Mouse (Mus musculus) midbrain, embryonic 11.5 days (tissue): ENCODE measurements around the gene Cenpk. TPM values are rescaled to one million over a fixed set of nuclear protein-coding genes. Genes with fewer than 3 reads are reported as not detected.

Experiments
- ATAC-seq: fragments of 200-750 bp; cut with Nextera tagmentation; 2 replicates; pipeline ENCODE4 v1.8.0; 2017; ENCODE audit warnings: moderate TSS enrichment, moderate library complexity; ENCODE audit not compliant: low FRiP score
- DNase-seq: peaks from one replicate; pipeline ENCODE4 v3.0.0; 2015; ENCODE audit warnings: low spot score; ENCODE audit errors: missing footprints
- H3K27ac ChIP-seq: fragments of 300-500 bp; sonication (generic); 2 replicates; pipeline ENCODE4 v1.5.1; 2014; ENCODE audit warnings: low read depth, low read length
- H3K27me3 ChIP-seq: fragments of 300-500 bp; sonication (generic); 2 replicates; pipeline ENCODE4 v1.6.1; 2014; ENCODE audit warnings: mild to moderate bottlenecking, low read length, moderate library complexity, mixed read lengths; ENCODE audit not compliant: control insufficient read depth, insufficient read depth
- H3K36me3 ChIP-seq: fragments of 300-500 bp; sonication (generic); 2 replicates; pipeline ENCODE4 v1.6.1; 2014; ENCODE audit warnings: mild to moderate bottlenecking, low read length, moderate library complexity, mixed read lengths; ENCODE audit not compliant: control insufficient read depth, insufficient read depth
- H3K4me1 ChIP-seq: fragments of 300-500 bp; sonication (generic); 2 replicates; pipeline ENCODE4 v1.6.1; 2014; ENCODE audit warnings: low read length; ENCODE audit not compliant: control insufficient read depth, insufficient read depth
- H3K4me2 ChIP-seq: fragments of 300-500 bp; sonication (generic); 2 replicates; pipeline ENCODE4 v1.6.1; 2014; ENCODE audit warnings: mild to moderate bottlenecking, moderate library complexity
- H3K4me3 ChIP-seq: fragments of 300-500 bp; sonication (generic); 2 replicates; pipeline ENCODE4 v1.5.1; 2014; ENCODE audit warnings: low read depth, low read length
- H3K9ac ChIP-seq: fragments of 300-500 bp; sonication (generic); 2 replicates; pipeline ENCODE4 v1.6.1; 2014; ENCODE audit warnings: low read length
- H3K9me3 ChIP-seq: fragments of 300-500 bp; sonication (generic); 2 replicates; pipeline ENCODE4 v1.6.1; 2016; ENCODE audit warnings: low read length; ENCODE audit not compliant: control insufficient read depth
- WGBS: fragments of 180-500 bp; shearing (Covaris S2); extraction: QIAGEN DNeasy Blood & Tissue Kit; methylation state at CpG from one replicate; pipeline ENCODE4 v1.1.7; 2014; 5-methylcytosine and 5-hydroxymethylcytosine counted together
- polyA plus RNA-seq: library from polyadenylated mRNA; unstranded; fragments of >200 nt; fragmentation: Nextera tagmentation; extraction: Ambion mirVana; gene quantifications from 2 replicates; pipeline ENCODE4 v1.2.1, GENCODE M21; 2014

The Cenpk gene
- polyA plus RNA-seq, 1 experiment from 2014 or later: 75.1 TPM

GRCm38 (mm10) chr13:104285031-104285431 is 56.6 kb downstream of the Cenpk start:
- Histone ChIP-seq H3K36me3 (no peaks in the 10 kb centered on the region), H3K27ac (no peak overlapping the region), H3K9ac (no peak overlapping the region), H3K4me2 (no peak overlapping the region), H3K4me1 (peaks cover 10% of the 10 kb centered on the region; the same call in 1 of the 2 replicates), H3K9me3 (no peaks in the 10 kb centered on the region), H3K27me3 (no peaks in the 10 kb centered on the region), H3K4me3 (no peak overlapping the region)
- 2% methylated on average over 2 of the region's 2 CpGs for WGBS
- DNase-seq: peak; percentile 91
- no peak for ATAC-seq

GRCm38 (mm10) chr13:104285737-104286311 is 57.4 kb downstream of the Cenpk start:
- Histone ChIP-seq H3K9ac (peak overlapping the region; percentile 26; the same call in 1 of the 2 replicates), H3K36me3 (no peaks in the 10 kb centered on the region), H3K27ac (no peak overlapping the region), H3K9me3 (no peaks in the 10 kb centered on the region), H3K4me3 (peak overlapping the region; percentile 46), H3K4me1 (peaks cover 10% of the 10 kb centered on the region; the same call in 1 of the 2 replicates), H3K27me3 (no peaks in the 10 kb centered on the region), H3K4me2 (peak overlapping the region; percentile 58)
- WGBS: 2% methylated on average over 10 of the region's 10 CpGs
- ATAC-seq (no peak), DNase-seq (peak; percentile 88)

GRCm38 (mm10) chr13:104286336-104286735 is 57.9 kb downstream of the Cenpk start:
- H3K36me3 ChIP-seq: no peaks in the 10 kb centered on the region
- peak overlapping the region; percentile 16; the same call in 1 of the 2 replicates for H3K27ac ChIP-seq
- H3K4me3 ChIP-seq: peak overlapping the region; percentile 46
- peak; percentile 14; the same call in 1 of the 2 replicates for ATAC-seq
- H3K27me3 ChIP-seq: no peaks in the 10 kb centered on the region
- peak overlapping the region; percentile 41; the same call in 1 of the 2 replicates for H3K9ac ChIP-seq
- peak overlapping the region; percentile 58 for H3K4me2 ChIP-seq
- DNase-seq: no peak
- no peaks in the 10 kb centered on the region for H3K9me3 ChIP-seq
- WGBS: under 1% methylated on average over 4 of the region's 4 CpGs
- H3K4me1 ChIP-seq: peaks cover 10% of the 10 kb centered on the region; the same call in 1 of the 2 replicates

- Histone ChIP-seq H3K4me3 (peak overlapping the region; percentile 46), H3K36me3 (no peaks in the 10 kb centered on the region), H3K9ac (peak overlapping the region; percentile 41; the same call in 1 of the 2 replicates), H3K9me3 (no peaks in the 10 kb centered on the region), H3K27me3 (no peaks in the 10 kb centered on the region), H3K4me2 (peak overlapping the region; percentile 58), H3K4me1 (peaks cover 10% of the 10 kb centered on the region; the same call in 1 of the 2 replicates), H3K27ac (peak overlapping the region; percentile 61; the same call in 1 of the 2 replicates)
- WGBS: 0% methylated on average over 10 of the region's 10 CpGs
- DNase-seq: peak; percentile 96
- ATAC-seq: peak; percentile 96
Measured at GRCm38 (mm10) chr13:104286897-104287309, 58.5 kb downstream of the Cenpk start.

GRCm38 (mm10) chr13:104287366-104288225 is 59.2 kb downstream of the Cenpk start, which contains the start of gene Adamts6:
Gene Adamts6 (plus strand): TSS chr13:104287835.
- DNase-seq (peak; percentile 92), ATAC-seq (no peak)
- Histone ChIP-seq H3K4me3 (peak within 1 kb of the TSS; percentile 46), H3K9me3 (no peaks in the 10 kb centered on the region), H3K9ac (peak within 1 kb of the TSS; percentile 62), H3K27me3 (no peaks in the 10 kb centered on the region), H3K4me1 (peaks cover 10% of the 10 kb centered on the region; the same call in 1 of the 2 replicates), H3K27ac (peak within 1 kb of the TSS; percentile 61), H3K4me2 (peak within 1 kb of the TSS; percentile 58), H3K36me3 (no peaks in the 10 kb centered on the region)
- WGBS: under 1% methylated on average over 23 of the region's 23 CpGs

GRCm38 (mm10) chr13:104288226-104288859 is 59.9 kb downstream of the Cenpk start:
- peak; percentile 68 for ATAC-seq
- H3K27ac ChIP-seq: peak overlapping the region; percentile 48
- no peaks in the 10 kb centered on the region for H3K9me3 ChIP-seq

GRCm38 (mm10) chr13:104289176-104289575 is 60.8 kb downstream of the Cenpk start:
- Histone ChIP-seq H3K9ac (no peak overlapping the region), H3K4me2 (peak overlapping the region; percentile 58; the same call in 1 of the 2 replicates), H3K9me3 (no peaks in the 10 kb centered on the region), H3K27me3 (no peaks in the 10 kb centered on the region), H3K4me3 (no peak overlapping the region; the same call in 1 of the 2 replicates), H3K27ac (no peak overlapping the region), H3K4me1 (peaks cover 10% of the 10 kb centered on the region; the same call in 1 of the 2 replicates), H3K36me3 (no peaks in the 10 kb centered on the region)
- no peak for ATAC-seq
- DNase-seq: no peak

More at GRCm38 (mm10) chr13:104288226-104288859, 59.9 kb downstream of the Cenpk start:
- Histone ChIP-seq H3K4me1 (peaks cover 10% of the 10 kb centered on the region; the same call in 1 of the 2 replicates), H3K4me3 (peak overlapping the region; percentile 46), H3K9ac (peak overlapping the region; percentile 62), H3K4me2 (peak overlapping the region; percentile 58), H3K27me3 (no peaks in the 10 kb centered on the region), H3K36me3 (no peaks in the 10 kb centered on the region)
- under 1% methylated on average over 7 of the region's 7 CpGs for WGBS
- DNase-seq: peak; percentile 96

- DNase-seq (no peak), ATAC-seq (no peak)
- H3K27ac ChIP-seq: no peak overlapping the region
- no peaks in the 10 kb centered on the region for H3K36me3 ChIP-seq
- H3K9ac ChIP-seq: no peak overlapping the region
- no peaks in the 10 kb centered on the region for H3K4me1 ChIP-seq
- WGBS: 87% methylated on average over 1 of the region's 1 CpGs
- no peak overlapping the region for H3K4me3 ChIP-seq
- no peak overlapping the region for H3K4me2 ChIP-seq
- no peaks in the 10 kb centered on the region for H3K9me3 ChIP-seq
- H3K27me3 ChIP-seq: no peaks in the 10 kb centered on the region
Measured at GRCm38 (mm10) chr13:104295472-104295871, 67.1 kb downstream of the Cenpk start.
